Mouse (Mus musculus) cortical plate, adult 2 months (tissue): ENCODE data around the gene Mrps17.

ENCODE experiments used
- CTCF ChIP-seq: fragments of 200-500 bp; IDR thresholded peaks from 2 replicates; pipeline ENCODE4 v1.5.1; 2011; ENCODE audit warnings: mild to moderate bottlenecking, control low read depth, low read length; ENCODE audit not compliant: insufficient read depth; ENCODE audit errors: extremely low read depth
- POLR2A ChIP-seq: fragments of 200-500 bp; IDR thresholded peaks from 2 replicates; pipeline ENCODE4 v1.6.1; 2011; ENCODE audit warnings: mild to moderate bottlenecking, low read length, control low read depth; ENCODE audit not compliant: insufficient read depth; ENCODE audit errors: extremely low read depth

- TF ChIP-seq CTCF, result no peak
- TF ChIP-seq POLR2A, result no peak
These were observed 45.8 kb upstream of the Mrps17 start for GRCm38 (mm10) chr5:129669453-129670035.
